Mouse (Mus musculus): ENCODE measurements around the gene Vps13d. TPM values are rescaled to one million over a fixed set of nuclear protein-coding genes. Genes with fewer than 3 reads are reported as not detected.

Gene Vps13d
- polyA plus RNA-seq, 1 experiment from 2014 or later, result 8.7 TPM

- no peak overlapping the region for H3K4me2 ChIP-seq
- peaks cover 6% of the 10 kb centered on the region for H3K36me3 ChIP-seq
- no peaks in the 10 kb centered on the region for H3K27me3 ChIP-seq
- H3K4me3 ChIP-seq, result no peak overlapping the region
- no peak for ATAC-seq (ENCODE audit: low FRiP score)
- 79% methylated on average over 2 of the region's 2 CpGs for WGBS
- H3K9ac ChIP-seq, result no peak overlapping the region
- H3K27ac ChIP-seq, result no peak overlapping the region
- no peaks in the 10 kb centered on the region for H3K9me3 ChIP-seq
- no peaks in the 10 kb centered on the region for H3K4me1 ChIP-seq (replicated peaks)
Observed at GRCm38 (mm10) chr4:144965255-144965654, 229.6 kb downstream of the Vps13d start.

DNA sequence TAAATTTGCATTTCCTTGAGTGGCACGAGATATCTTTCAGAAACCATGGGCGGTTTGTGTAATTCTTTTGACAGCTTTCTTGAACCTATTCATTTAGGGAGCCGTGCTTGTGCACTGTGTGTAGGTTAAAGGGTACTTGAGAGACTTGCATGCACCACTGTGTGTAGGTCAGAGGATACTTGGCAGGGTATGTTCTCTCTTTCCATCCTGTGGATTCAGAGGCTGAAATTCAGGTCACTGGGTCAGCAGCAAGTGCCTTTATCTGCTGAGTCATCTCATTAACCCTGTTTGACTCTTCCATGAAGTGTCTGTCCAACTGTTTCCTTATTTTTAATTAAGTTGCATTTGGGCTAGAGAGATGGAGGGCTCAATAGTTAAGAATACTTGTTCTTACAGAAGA is 233.1 kb downstream of the Vps13d start:
- ATAC-seq (ENCODE audit: low FRiP score), result no peak
- Histone ChIP-seq H3K36me3 (no peaks in the 10 kb centered on the region), H3K27me3 (no peaks in the 10 kb centered on the region), H3K9ac (no peak overlapping the region), H3K4me1 (replicated peaks) (no peaks in the 10 kb centered on the region), H3K9me3 (no peaks in the 10 kb centered on the region), H3K4me2 (no peak overlapping the region), H3K27ac (no peak overlapping the region), H3K4me3 (no peak overlapping the region)
- 80% methylated on average over 3 of the region's 3 CpGs for WGBS

DNA sequence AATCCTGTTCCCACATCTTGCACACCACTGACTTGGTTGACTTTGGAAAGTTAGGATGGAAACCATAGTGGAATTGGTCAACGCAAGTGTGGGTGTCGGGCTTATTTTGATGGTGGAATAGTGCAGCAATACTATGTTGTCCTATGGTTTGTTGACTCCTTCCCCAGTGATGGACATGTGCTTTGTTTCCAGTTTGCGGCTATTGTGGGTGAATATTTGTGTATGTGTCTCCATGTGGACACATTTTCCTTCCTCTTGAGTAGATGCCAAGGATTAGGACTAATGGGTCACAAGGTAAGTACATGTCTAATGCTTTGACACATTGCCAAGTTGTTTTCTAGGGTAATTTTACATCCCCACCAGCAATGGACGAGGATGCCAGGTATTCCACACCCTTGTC is 233.6 kb downstream of the Vps13d start:
- WGBS, result 89% methylated on average over 4 of the region's 4 CpGs
- Histone ChIP-seq H3K4me2 (no peak overlapping the region), H3K9me3 (no peaks in the 10 kb centered on the region)

DNA sequence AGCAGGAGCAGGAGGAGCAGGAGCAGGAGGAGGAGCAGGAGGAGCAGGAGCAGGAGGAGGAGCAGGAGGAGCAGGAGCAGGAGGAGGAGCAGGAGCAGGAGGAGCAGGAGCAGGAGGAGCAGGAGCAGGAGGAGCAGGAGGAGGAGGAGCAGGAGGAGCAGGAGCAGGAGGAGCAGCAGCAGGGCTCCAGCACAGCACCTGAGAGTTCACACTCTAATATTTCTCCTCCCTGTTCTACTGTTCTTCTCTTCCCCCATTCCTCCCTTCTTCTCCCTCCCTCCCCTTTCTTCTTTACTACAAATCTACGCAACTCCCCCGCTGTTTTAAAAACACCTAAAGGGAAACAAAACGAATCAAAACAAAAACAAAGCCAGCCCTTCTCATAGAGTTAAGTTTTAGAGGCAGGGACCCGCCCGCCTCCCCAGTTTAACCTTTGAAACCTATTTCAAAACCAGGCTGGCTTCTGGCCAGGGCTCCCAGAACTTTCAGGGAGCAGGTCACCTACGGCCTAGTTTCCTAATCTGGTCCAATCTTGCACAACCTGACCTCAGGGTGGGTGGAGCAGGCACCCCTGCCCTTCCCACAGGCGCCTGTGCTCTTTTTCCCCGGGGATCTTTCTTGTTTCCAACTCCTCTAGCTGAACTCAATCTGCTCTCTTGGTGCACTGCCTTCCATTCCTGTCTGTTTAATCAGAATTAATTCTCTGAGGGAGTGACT is 234.5 kb downstream of the Vps13d start:
- H3K36me3 ChIP-seq, result no peaks in the 10 kb centered on the region
- no peak overlapping the region for H3K4me3 ChIP-seq
- no peaks in the 10 kb centered on the region for H3K4me1 ChIP-seq (replicated peaks)
- no peaks in the 10 kb centered on the region for H3K9me3 ChIP-seq
- H3K4me2 ChIP-seq, result no peak overlapping the region
- ATAC-seq (ENCODE audit: low FRiP score), result no peak
- H3K9ac ChIP-seq, result no peak overlapping the region
- WGBS, result 64% methylated on average over 8 of the region's 8 CpGs
- H3K27me3 ChIP-seq, result no peaks in the 10 kb centered on the region
- no peak overlapping the region for H3K27ac ChIP-seq

More for the DNA sequence above, 233.6 kb downstream of the Vps13d start:
- Histone ChIP-seq H3K27ac (no peak overlapping the region), H3K27me3 (no peaks in the 10 kb centered on the region), H3K4me1 (replicated peaks) (no peaks in the 10 kb centered on the region), H3K36me3 (no peaks in the 10 kb centered on the region), H3K4me3 (no peak overlapping the region), H3K9ac (no peak overlapping the region)
- ATAC-seq (ENCODE audit: low FRiP score), result no peak

DNA sequence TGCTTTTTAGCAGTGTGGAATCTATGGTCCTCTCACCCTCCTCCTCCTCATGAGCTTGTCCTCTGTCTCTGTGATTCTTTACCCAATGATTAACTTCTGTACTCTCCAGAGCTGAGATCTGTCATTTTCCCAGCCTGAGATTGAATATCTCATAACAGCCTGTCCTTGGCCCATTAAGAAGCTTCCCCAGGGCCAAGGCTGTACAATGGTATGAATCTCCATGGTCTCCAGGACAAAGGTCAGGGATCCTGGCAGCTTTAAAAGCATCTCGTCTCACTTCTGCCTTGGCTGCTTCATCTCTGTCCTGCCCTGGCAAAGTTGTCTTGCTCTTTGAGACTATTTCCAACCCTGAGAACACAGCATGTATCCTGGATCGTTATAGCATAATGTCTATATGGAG is 237.1 kb downstream of the Vps13d start:
- no peak overlapping the region for H3K4me2 ChIP-seq
- H3K36me3 ChIP-seq, result no peaks in the 10 kb centered on the region
- H3K4me1 ChIP-seq (replicated peaks), result no peaks in the 10 kb centered on the region
- H3K27ac ChIP-seq, result no peak overlapping the region
- no peak overlapping the region for H3K9ac ChIP-seq
- WGBS, result 78% methylated on average over 2 of the region's 2 CpGs
- ATAC-seq (ENCODE audit: low FRiP score), result no peak
- no peaks in the 10 kb centered on the region for H3K9me3 ChIP-seq
- no peaks in the 10 kb centered on the region for H3K27me3 ChIP-seq
- no peak overlapping the region for H3K4me3 ChIP-seq

DNA sequence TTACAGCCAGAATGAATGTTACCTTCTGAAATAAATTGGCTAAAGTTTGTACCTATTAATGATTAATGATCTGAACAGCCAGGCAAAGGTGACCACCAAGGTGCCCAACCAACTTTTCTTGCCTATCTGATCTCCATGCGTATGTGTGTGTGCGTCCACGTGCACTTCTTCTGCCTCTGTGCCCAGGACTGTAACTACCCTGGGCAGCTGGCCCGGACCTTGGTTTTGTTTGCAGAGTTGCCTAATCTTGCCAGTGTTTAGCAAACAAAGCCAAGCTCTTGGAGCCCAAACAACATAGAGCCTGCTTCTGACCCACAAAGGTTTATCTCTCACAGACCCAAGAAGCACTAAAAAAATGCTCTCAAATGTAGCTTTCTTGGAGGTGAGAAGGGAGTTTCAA is 237.6 kb downstream of the Vps13d start:
- 93% methylated on average over 4 of the region's 4 CpGs for WGBS
- Histone ChIP-seq H3K4me2 (no peak overlapping the region), H3K27ac (no peak overlapping the region), H3K27me3 (no peaks in the 10 kb centered on the region), H3K36me3 (no peaks in the 10 kb centered on the region), H3K9me3 (no peaks in the 10 kb centered on the region), H3K9ac (no peak overlapping the region), H3K4me3 (no peak overlapping the region), H3K4me1 (replicated peaks) (no peaks in the 10 kb centered on the region)
- no peak for ATAC-seq (ENCODE audit: low FRiP score)

GRCm38 (mm10) chr4:144956293-144956692 is 238.5 kb downstream of the Vps13d start:
- Histone ChIP-seq H3K4me1 (replicated peaks) (no peaks in the 10 kb centered on the region), H3K27ac (no peak overlapping the region), H3K36me3 (no peaks in the 10 kb centered on the region), H3K27me3 (no peaks in the 10 kb centered on the region), H3K9ac (no peak overlapping the region), H3K4me3 (no peak overlapping the region), H3K4me2 (no peak overlapping the region), H3K9me3 (no peaks in the 10 kb centered on the region)
- no peak for ATAC-seq (ENCODE audit: low FRiP score)
- WGBS, result 88% methylated on average over 1 of the region's 1 CpGs

GRCm38 (mm10) chr4:144955863-144956262 is 238.9 kb downstream of the Vps13d start:
- WGBS, result 86% methylated on average over 1 of the region's 1 CpGs
- H3K27me3 ChIP-seq, result no peaks in the 10 kb centered on the region
- ATAC-seq (ENCODE audit: low FRiP score), result no peak
- H3K4me3 ChIP-seq, result no peak overlapping the region
- no peak overlapping the region for H3K27ac ChIP-seq
- H3K4me2 ChIP-seq, result no peak overlapping the region
- H3K9ac ChIP-seq, result no peak overlapping the region
- no peaks in the 10 kb centered on the region for H3K36me3 ChIP-seq
- H3K4me1 ChIP-seq (replicated peaks), result no peaks in the 10 kb centered on the region
- no peaks in the 10 kb centered on the region for H3K9me3 ChIP-seq

- no peaks in the 10 kb centered on the region for H3K9me3 ChIP-seq
- ATAC-seq (ENCODE audit: low FRiP score), result no peak
- H3K27me3 ChIP-seq, result no peaks in the 10 kb centered on the region
- peaks cover 11% of the 10 kb centered on the region for H3K4me1 ChIP-seq (replicated peaks)
- no peak overlapping the region for H3K4me3 ChIP-seq
- WGBS, result 95% methylated on average over 1 of the region's 1 CpGs
- H3K4me2 ChIP-seq, result no peak overlapping the region
- no peak overlapping the region for H3K27ac ChIP-seq
- no peak overlapping the region for H3K9ac ChIP-seq
- no peaks in the 10 kb centered on the region for H3K36me3 ChIP-seq
Observed at GRCm38 (mm10) chr4:144953421-144953820, 241.4 kb downstream of the Vps13d start.

DNA sequence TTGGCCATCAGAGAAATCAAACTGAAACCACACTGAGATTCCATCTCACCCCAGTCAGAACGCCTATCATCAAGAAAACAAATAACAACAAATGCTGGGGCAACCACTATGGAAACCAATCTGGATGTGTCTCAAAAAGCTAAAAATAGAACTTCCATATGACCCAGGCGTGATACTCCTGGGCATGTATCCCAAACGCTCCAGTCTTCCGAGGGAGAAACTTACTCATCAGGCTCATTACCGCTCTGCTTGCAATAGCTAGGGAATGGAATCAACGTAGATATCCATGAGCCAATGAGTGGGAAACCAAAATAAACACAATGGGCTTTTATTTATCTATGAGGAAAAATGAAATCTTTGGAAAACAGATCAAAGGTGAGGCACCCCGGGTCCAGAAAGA is 242.9 kb downstream of the Vps13d start:
- Histone ChIP-seq H3K4me3 (no peak overlapping the region), H3K27ac (no peak overlapping the region), H3K9me3 (no peaks in the 10 kb centered on the region), H3K27me3 (no peaks in the 10 kb centered on the region), H3K4me1 (replicated peaks) (peaks cover 13% of the 10 kb centered on the region), H3K4me2 (no peak overlapping the region), H3K36me3 (no peaks in the 10 kb centered on the region), H3K9ac (no peak overlapping the region)
- 81% methylated on average over 7 of the region's 7 CpGs for WGBS
- ATAC-seq (ENCODE audit: low FRiP score), result no peak

DNA sequence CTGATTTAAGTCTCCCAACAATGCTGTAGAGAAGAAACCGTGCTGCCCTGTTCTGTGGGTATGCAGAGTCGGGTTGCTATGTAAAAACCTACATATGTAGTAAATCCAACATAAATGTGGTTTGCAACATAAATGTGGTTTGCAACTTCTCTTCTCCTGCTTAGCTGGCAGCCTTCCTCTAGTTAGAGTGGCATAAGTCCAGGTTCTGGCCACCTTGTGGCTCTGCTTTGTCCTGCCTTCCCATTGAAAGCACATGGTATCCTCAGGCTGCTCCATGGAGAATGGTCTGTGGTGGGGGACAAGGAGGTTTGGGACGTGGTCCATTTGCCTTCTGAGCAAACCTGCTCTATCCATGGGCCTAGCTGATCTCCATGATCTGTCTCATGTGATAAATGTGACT is 243.9 kb downstream of the Vps13d start:
- WGBS, result 87% methylated on average over 3 of the region's 3 CpGs
- Histone ChIP-seq H3K4me1 (replicated peaks) (peaks cover 13% of the 10 kb centered on the region), H3K36me3 (no peaks in the 10 kb centered on the region), H3K4me3 (no peak overlapping the region), H3K9me3 (no peaks in the 10 kb centered on the region), H3K27me3 (no peaks in the 10 kb centered on the region), H3K4me2 (no peak overlapping the region), H3K27ac (no peak overlapping the region), H3K9ac (no peak overlapping the region)
- no peak for ATAC-seq (ENCODE audit: low FRiP score)

DNA sequence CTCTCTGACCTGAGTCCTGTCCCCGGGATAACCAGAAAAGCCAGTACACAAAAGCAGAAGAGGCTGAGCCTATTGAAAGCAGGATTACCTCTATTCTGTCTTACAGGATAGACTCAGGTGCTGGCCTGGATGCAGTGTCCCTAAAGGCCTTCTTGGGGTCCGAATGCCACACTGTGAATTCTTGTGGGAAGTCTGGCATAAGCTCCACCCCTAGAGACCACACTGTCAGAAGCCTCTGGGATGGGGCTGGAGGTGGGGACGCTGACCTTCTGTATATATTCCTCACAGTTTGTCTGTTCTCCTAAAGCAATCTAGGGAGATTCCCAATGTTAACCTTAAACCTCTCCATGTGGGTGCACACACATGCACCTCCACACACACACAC is 244.5 kb downstream of the Vps13d start:
- 57% methylated on average over 3 of the region's 3 CpGs for WGBS
- no peak for ATAC-seq (ENCODE audit: low FRiP score)
- H3K9ac ChIP-seq, result no peak overlapping the region; the same call in 1 of the 2 replicates

More for the DNA sequence above, 244.5 kb downstream of the Vps13d start:
- no peak overlapping the region for H3K27ac ChIP-seq
- H3K36me3 ChIP-seq, result no peaks in the 10 kb centered on the region
- H3K4me1 ChIP-seq (replicated peaks), result peaks cover 13% of the 10 kb centered on the region
- H3K9me3 ChIP-seq, result no peaks in the 10 kb centered on the region
- H3K4me3 ChIP-seq, result no peak overlapping the region
- no peaks in the 10 kb centered on the region for H3K27me3 ChIP-seq
- no peak overlapping the region for H3K4me2 ChIP-seq
